Mouse (Mus musculus) forebrain, postnatal 0 days (tissue): ENCODE measurements around the gene Arhgap24. TPM values are rescaled to one million over a fixed set of nuclear protein-coding genes. Genes with fewer than 3 reads are reported as not detected.

ENCODE experiments used
- ATAC-seq: fragments of 200-750 bp; cut with Nextera tagmentation; 2 replicates; pipeline ENCODE4 v1.8.0; 2017; ENCODE audit warnings: mild to moderate bottlenecking, moderate library complexity
- DNase-seq: peaks from one replicate; pipeline ENCODE4 v3.0.0-alpha.2; 2015
- H3K27ac ChIP-seq: fragments of 300-500 bp; sonication (generic); 2 replicates; pipeline ENCODE4 v1.5.1; 2014; ENCODE audit warnings: low read depth, mild to moderate bottlenecking, antibody characterized with exemption, low read length, moderate library complexity, mixed read lengths
- H3K27me3 ChIP-seq: fragments of 300-500 bp; sonication (generic); 2 replicates; pipeline ENCODE4 v1.6.1; 2014; ENCODE audit warnings: mild to moderate bottlenecking, low read length, mixed read lengths; ENCODE audit not compliant: insufficient read depth
- H3K36me3 ChIP-seq: fragments of 300-500 bp; sonication (generic); 2 replicates; pipeline ENCODE4 v1.6.1; 2014; ENCODE audit warnings: mild to moderate bottlenecking, moderate library complexity; ENCODE audit not compliant: insufficient read depth
- H3K4me1 ChIP-seq: fragments of 300-500 bp; sonication (generic); 2 replicates; pipeline ENCODE4 v1.6.1; 2014; ENCODE audit warnings: antibody characterized with exemption; ENCODE audit not compliant: insufficient read depth
- H3K4me2 ChIP-seq: fragments of 300-500 bp; sonication (generic); 2 replicates; pipeline ENCODE4 v1.6.1; 2014; ENCODE audit warnings: low read depth, mild to moderate bottlenecking, moderate library complexity
- H3K4me3 ChIP-seq: fragments of 300-500 bp; sonication (generic); 2 replicates; pipeline ENCODE4 v1.5.1; 2014; ENCODE audit warnings: low read depth, low read length, mixed read lengths
- H3K9ac ChIP-seq: fragments of 300-500 bp; sonication (generic); 2 replicates; pipeline ENCODE4 v1.6.1; 2014; ENCODE audit warnings: mild to moderate bottlenecking
- H3K9me3 ChIP-seq: fragments of 300-500 bp; sonication (generic); 2 replicates; pipeline ENCODE4 v1.6.1; 2016; ENCODE audit warnings: low read length
- CTCF ChIP-seq: sonication (generic); IDR thresholded peaks from 2 replicates; pipeline ENCODE4 v1.5.1; 2016; ENCODE audit warnings: antibody characterized with exemption, control low read depth, low read depth
- WGBS: fragments of 180-500 bp; shearing (Covaris S2); extraction: QIAGEN DNeasy Blood & Tissue Kit; methylation state at CpG from one replicate; pipeline ENCODE4 v1.1.7; 2014; 5-methylcytosine and 5-hydroxymethylcytosine counted together
- polyA plus RNA-seq: library from polyadenylated mRNA; unstranded; fragments of >200 nt; fragmentation: Nextera tagmentation; extraction: Ambion mirVana; gene quantifications from 2 replicates; pipeline ENCODE4 v1.2.1, GENCODE M21; 2015
- total RNA-seq: library from RNA; depleted of rRNA; stranded (reverse); fragments of >200 nt; gene quantifications from 2 replicates; pipeline ENCODE4 v1.2.3, GENCODE M21; 2014

Gene Arhgap24
- total and polyA plus RNA-seq, 2 experiments from 2014 or later, result 6.0 to 8.6 TPM

DNA sequence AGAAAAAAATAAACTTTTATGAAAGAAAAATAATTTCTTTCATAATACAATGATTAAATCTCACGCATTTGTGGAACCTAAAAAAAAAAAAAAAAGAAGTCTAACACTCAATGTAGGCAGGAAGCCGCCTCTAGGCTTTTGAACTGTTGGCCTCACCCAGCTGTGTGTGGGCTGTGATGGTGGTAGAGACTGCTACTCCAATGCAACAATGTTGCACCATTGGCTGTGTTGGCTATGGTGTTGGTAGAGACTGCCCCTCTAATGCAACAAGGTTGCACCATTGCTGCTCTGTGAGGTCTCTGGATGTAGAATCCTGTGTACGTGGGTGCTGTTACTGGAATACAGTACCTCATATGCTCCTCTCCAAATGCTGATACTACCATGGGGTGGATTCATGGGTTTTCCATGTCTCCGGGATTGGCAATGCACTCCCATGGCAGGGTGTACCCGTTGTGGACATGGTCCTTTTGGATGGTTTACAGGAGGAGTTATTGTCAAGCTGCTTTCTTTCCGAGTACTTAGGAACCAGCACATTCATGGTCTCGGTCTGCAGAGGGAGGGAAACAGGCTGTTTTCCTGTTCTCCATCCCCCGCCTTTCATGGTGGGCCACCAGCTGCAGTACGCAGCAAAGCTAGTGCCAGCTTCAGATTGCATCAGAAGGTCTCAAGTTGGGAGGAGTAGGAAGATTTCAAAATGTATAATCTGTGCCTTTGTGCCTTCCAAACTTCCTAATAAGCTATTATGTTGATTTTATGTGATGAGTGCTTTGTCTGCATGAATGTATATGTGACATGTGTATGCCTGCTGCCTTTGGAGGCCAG, 186.8 kb downstream of the Arhgap24 start:
- H3K4me3 ChIP-seq, result no peak overlapping the region
- H3K4me2 ChIP-seq, result no peak overlapping the region
- H3K4me1 ChIP-seq, result no peaks in the 10 kb centered on the region
- H3K27ac ChIP-seq, result no peak overlapping the region
- DNase-seq, result no peak
- no peak for ATAC-seq
- no peaks in the 10 kb centered on the region for H3K36me3 ChIP-seq
- no peak for TF ChIP-seq CTCF
- no peaks in the 10 kb centered on the region for H3K27me3 ChIP-seq
- no peak overlapping the region for H3K9ac ChIP-seq
- no peaks in the 10 kb centered on the region for H3K9me3 ChIP-seq
- 89% methylated on average over 9 of the region's 9 CpGs for WGBS

DNA sequence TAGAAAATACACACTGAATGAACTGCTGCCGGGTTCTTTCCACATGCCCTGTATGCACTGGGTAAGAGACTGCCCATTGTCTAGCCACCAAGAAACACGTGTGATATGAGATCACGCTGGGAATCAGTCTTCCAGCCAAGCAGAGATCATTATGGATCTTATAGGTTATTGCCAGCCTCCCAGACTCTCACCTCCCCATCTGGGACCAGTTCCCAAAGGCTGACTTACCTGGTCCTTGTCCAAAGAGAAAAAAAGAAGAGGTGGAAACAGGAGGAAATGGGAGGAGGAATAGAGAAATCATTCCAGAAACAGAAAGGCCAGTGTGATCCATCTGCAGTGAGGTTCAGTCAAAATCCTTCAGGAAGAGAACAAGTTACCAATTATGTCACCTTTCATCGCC, 189.0 kb downstream of the Arhgap24 start:
- Histone ChIP-seq H3K4me3 (no peak overlapping the region), H3K4me2 (no peak overlapping the region), H3K4me1 (no peaks in the 10 kb centered on the region), H3K36me3 (no peaks in the 10 kb centered on the region), H3K9me3 (no peaks in the 10 kb centered on the region), H3K27me3 (no peaks in the 10 kb centered on the region), H3K27ac (no peak overlapping the region), H3K9ac (no peak overlapping the region)
- no peak for ATAC-seq
- WGBS, result 74% methylated on average over 4 of the region's 4 CpGs
- DNase-seq, result no peak
- TF ChIP-seq CTCF, result no peak

DNA sequence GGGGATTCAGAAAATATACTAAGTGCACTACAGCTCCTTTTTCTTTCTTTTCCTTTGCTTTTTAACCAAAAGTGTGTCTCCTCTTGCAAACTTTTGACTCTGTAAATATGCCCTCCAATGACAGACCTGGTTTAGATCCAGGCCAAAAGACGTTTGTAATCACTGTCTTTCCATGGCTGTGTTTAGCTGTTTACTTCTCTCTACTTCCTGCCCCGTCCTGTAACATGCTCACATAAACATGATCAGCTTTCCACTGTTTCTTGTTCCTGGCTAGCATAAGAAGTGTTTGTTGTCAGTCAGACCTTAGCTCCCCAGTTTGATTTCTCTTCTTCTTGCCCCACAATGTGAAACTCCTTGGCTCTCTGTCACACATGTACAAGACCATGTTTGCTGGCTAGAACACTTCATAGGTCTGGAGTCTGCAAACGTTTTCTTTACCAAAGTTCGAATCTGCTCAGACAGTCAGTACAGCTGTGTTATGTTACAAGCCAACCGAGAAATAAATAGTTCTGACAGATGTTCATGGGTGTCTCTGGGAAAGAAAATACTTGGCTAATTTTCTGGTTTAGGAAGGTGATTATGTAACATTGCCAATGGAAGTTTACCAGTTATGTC, 189.6 kb downstream of the Arhgap24 start:
- TF ChIP-seq CTCF, result no peak
- no peak overlapping the region for H3K4me2 ChIP-seq
- H3K9me3 ChIP-seq, result no peaks in the 10 kb centered on the region
- ATAC-seq (no peak), DNase-seq (no peak)
- no peaks in the 10 kb centered on the region for H3K27me3 ChIP-seq
- H3K4me1 ChIP-seq, result no peaks in the 10 kb centered on the region
- no peak overlapping the region for H3K9ac ChIP-seq
- H3K36me3 ChIP-seq, result no peaks in the 10 kb centered on the region
- H3K4me3 ChIP-seq, result no peak overlapping the region
- H3K27ac ChIP-seq, result no peak overlapping the region
- WGBS, result 76% methylated on average over 5 of the region's 5 CpGs

DNA sequence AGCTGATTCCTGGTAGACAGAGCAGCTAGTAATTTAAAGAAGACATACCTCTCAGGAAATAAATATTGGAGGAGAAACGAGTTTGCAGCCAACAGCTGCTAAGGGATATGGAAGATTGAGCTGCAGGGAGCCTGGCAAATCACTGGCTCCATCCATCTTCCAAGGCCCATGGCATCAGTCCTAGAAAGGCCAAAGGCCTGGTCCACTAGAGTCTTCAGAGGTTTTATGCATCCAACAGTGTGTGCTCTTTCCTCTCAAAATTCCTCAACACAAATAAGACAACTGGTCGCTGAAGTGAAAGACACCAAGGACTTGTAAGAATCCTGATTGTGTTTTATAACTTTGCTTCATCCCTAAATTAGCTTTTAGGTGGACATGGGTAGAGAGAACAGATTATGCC, 194.1 kb downstream of the Arhgap24 start:
- H3K4me1 ChIP-seq, result no peaks in the 10 kb centered on the region
- WGBS, result 78% methylated on average over 2 of the region's 2 CpGs
- TF ChIP-seq CTCF, result no peak
- DNase-seq (no peak), ATAC-seq (no peak)
- no peaks in the 10 kb centered on the region for H3K36me3 ChIP-seq
- no peak overlapping the region for H3K27ac ChIP-seq
- no peak overlapping the region for H3K4me2 ChIP-seq
- no peak overlapping the region for H3K4me3 ChIP-seq
- no peaks in the 10 kb centered on the region for H3K9me3 ChIP-seq
- H3K9ac ChIP-seq, result no peak overlapping the region
- no peaks in the 10 kb centered on the region for H3K27me3 ChIP-seq

DNA sequence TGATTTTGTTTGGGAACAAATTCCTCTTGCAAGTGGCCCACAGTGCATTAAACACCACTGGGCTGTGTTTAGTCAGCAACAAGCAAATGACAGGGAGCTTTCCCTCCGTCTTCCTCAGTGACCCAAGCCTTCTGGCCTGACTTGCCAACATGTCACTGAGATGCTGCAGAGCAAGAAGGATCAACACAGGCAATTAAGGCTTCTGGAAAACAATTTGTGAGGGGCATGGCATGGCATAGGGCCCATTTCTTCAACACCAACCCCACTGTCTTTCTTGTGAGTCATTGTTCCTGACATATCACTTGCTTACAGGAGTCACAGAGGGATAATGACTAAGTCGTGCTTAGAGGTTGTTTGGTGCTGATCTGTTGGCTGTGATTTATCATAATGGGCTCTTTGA, 196.0 kb downstream of the Arhgap24 start:
- DNase-seq, result no peak
- no peaks in the 10 kb centered on the region for H3K36me3 ChIP-seq
- ATAC-seq, result no peak

DNA sequence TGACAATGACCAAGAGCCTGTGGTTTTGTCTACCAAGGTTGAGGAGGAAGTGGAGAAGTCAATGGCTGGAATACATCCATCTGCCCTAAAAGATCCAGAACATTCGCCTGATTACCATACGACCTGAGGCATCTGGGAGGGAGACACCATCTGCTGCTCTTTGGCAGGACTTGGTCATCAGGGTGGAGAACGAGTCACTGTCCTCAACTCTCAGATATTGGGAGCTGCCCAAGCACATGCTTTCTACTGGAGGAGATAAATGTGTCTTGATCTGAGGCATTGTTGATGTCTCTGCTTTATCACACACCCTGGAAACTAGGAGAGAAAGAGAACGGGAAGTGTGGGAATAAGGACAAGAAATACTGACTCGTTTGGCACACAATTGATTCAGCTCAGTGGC, 206.5 kb downstream of the Arhgap24 start:
- Histone ChIP-seq H3K4me2 (no peak overlapping the region), H3K27me3 (no peaks in the 10 kb centered on the region), H3K9me3 (no peaks in the 10 kb centered on the region), H3K4me1 (no peaks in the 10 kb centered on the region), H3K4me3 (no peak overlapping the region), H3K36me3 (no peaks in the 10 kb centered on the region), H3K9ac (no peak overlapping the region), H3K27ac (no peak overlapping the region)
- no peak for TF ChIP-seq CTCF
- WGBS, result 70% methylated on average over 5 of the region's 5 CpGs
- ATAC-seq, result no peak
- DNase-seq, result no peak

More for the DNA sequence above, 196.0 kb downstream of the Arhgap24 start:
- Histone ChIP-seq H3K27ac (no peak overlapping the region), H3K9ac (no peak overlapping the region), H3K27me3 (no peaks in the 10 kb centered on the region), H3K4me1 (no peaks in the 10 kb centered on the region), H3K9me3 (no peaks in the 10 kb centered on the region), H3K4me3 (no peak overlapping the region), H3K4me2 (no peak overlapping the region)
- WGBS, result 20% methylated on average over 2 of the region's 2 CpGs
- no peak for TF ChIP-seq CTCF

DNA sequence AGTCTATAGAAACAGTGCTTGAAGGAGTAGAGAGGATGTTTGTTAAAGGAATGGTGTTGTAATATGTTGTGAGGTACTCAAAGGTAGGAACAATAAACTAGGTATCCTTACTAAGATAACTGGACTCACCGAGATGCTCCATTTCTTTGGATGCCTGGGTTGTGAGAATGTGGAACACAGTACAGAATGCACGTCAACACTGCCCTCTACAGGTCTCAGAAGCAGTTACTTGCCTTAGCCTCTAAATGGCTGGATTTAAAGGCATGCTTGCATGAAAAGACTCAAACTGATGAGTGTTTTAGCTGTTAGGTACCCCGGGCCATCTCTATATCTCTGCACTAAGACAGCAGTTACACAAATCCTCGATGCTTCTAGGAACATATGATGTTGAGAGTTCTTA, 211.3 kb downstream of the Arhgap24 start:
- WGBS, result 18% methylated on average over 4 of the region's 4 CpGs
- Histone ChIP-seq H3K9ac (no peak overlapping the region), H3K27ac (no peak overlapping the region), H3K4me2 (no peak overlapping the region), H3K36me3 (no peaks in the 10 kb centered on the region), H3K4me1 (no peaks in the 10 kb centered on the region), H3K9me3 (no peaks in the 10 kb centered on the region), H3K4me3 (no peak overlapping the region), H3K27me3 (no peaks in the 10 kb centered on the region)
- DNase-seq, result peak; percentile 88
- peak; percentile 86 for ATAC-seq
- peak; percentile 97 for TF ChIP-seq CTCF
